Mouse (Mus musculus): Measurements from ENCODE around the gene Slc25a24.
A peak's percentile ranks its signal among the peaks of the same experiment; 100 is the strongest.

Slc25a24 gene

GRCm38 (mm10) chr3:109122641-109123530 lies at the start of gene Slc25a24:
Gene Slc25a24, plus strand, starts transcription at chr3:109123149.
- peak; percentile 49 for DNase-seq (ENCODE audit: low read depth, low spot score)

GRCm38 (mm10) chr3:109080169-109080568 lies 42.8 kb upstream of the Slc25a24 start, which contains the start of gene Slc25a54:
Gene Slc25a54, plus strand, starts transcription at chr3:109080469.
- no peak for DNase-seq (ENCODE audit: low read depth, low spot score)

GRCm38 (mm10) chr3:109084418-109084817 lies 38.5 kb upstream of the Slc25a24 start:
- no peak for DNase-seq (ENCODE audit: low read depth, low spot score)

- peak; percentile 70 for DNase-seq (ENCODE audit: low read depth, low spot score)
Observed at GRCm38 (mm10) chr3:109088460-109088859, 34.5 kb upstream of the Slc25a24 start.

GRCm38 (mm10) chr3:109104702-109105101 lies 18.2 kb upstream of the Slc25a24 start:
- no peak for DNase-seq (ENCODE audit: low read depth, low spot score)

GRCm38 (mm10) chr3:109117136-109117535 lies 5.8 kb upstream of the Slc25a24 start:
- DNase-seq (ENCODE audit: low read depth, low spot score), result no peak

GRCm38 (mm10) chr3:109119562-109119961 lies 3.4 kb upstream of the Slc25a24 start:
- no peak for DNase-seq (ENCODE audit: low read depth, low spot score)

GRCm38 (mm10) chr3:109119973-109120372 lies 3.0 kb upstream of the Slc25a24 start:
- no peak for DNase-seq (ENCODE audit: low read depth, low spot score)

GRCm38 (mm10) chr3:109123531-109123981 lies 607 bp downstream of the Slc25a24 start:
- DNase-seq (ENCODE audit: low read depth, low spot score), result no peak

GRCm38 (mm10) chr3:109124091-109124490 lies 1.1 kb downstream of the Slc25a24 start:
- no peak for DNase-seq (ENCODE audit: low read depth, low spot score)

- no peak for DNase-seq (ENCODE audit: low read depth, low spot score)
Observed at GRCm38 (mm10) chr3:109125531-109125930, 2.6 kb downstream of the Slc25a24 start.

- no peak for DNase-seq (ENCODE audit: low read depth, low spot score)
Observed at GRCm38 (mm10) chr3:109129768-109130167, 6.8 kb downstream of the Slc25a24 start.

GRCm38 (mm10) chr3:109132966-109133365 lies 10.0 kb downstream of the Slc25a24 start:
- DNase-seq (ENCODE audit: low read depth, low spot score), result no peak

- no peak for DNase-seq (ENCODE audit: low read depth, low spot score)
Observed at GRCm38 (mm10) chr3:109134036-109134435, 11.1 kb downstream of the Slc25a24 start.

GRCm38 (mm10) chr3:109135352-109135751 lies 12.4 kb downstream of the Slc25a24 start:
- DNase-seq (ENCODE audit: low read depth, low spot score), result no peak

- DNase-seq (ENCODE audit: low read depth, low spot score), result no peak
Observed at GRCm38 (mm10) chr3:109152561-109152960, 29.6 kb downstream of the Slc25a24 start.

GRCm38 (mm10) chr3:109153410-109153809 lies 30.5 kb downstream of the Slc25a24 start:
- DNase-seq (ENCODE audit: low read depth, low spot score), result no peak

- DNase-seq (ENCODE audit: low read depth, low spot score), result no peak
Observed at GRCm38 (mm10) chr3:109155926-109156669, 33.1 kb downstream of the Slc25a24 start.

- DNase-seq (ENCODE audit: low read depth, low spot score), result peak; percentile 49
Observed at GRCm38 (mm10) chr3:109157481-109157880, 34.5 kb downstream of the Slc25a24 start.

- no peak for DNase-seq (ENCODE audit: low read depth, low spot score)
Observed at GRCm38 (mm10) chr3:109164088-109164487, 41.1 kb downstream of the Slc25a24 start.

- DNase-seq (ENCODE audit: low read depth, low spot score), result no peak
Observed at GRCm38 (mm10) chr3:109164644-109165043, 41.7 kb downstream of the Slc25a24 start.

- DNase-seq (ENCODE audit: low read depth, low spot score), result no peak
Observed at GRCm38 (mm10) chr3:109165214-109165829, 42.4 kb downstream of the Slc25a24 start.
